ENCODE assay signal across 8 mouse cellular contexts in the genomic region with DNA sequence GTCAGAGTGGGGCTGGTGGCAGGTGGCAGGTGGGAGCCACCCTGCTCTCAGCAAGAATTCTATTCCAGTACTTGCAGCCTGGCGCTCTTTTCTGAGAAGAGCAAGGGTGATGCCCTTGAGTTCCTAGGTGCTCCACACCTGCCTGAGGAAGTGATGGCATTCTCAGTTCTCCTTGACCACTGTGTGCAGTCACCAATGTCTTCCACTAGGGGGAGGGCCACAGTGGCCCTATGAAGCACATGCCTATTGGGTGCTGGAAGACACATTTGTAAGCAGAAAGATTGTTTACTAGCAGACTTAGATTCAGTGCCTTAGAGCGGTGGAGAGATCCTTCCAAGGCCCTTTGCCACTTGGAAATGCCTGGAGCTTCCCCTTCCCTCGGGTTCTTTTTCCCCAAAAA. TPM values are rescaled to one million over a fixed set of nuclear protein-coding genes. Genes with fewer than 3 reads are reported as not detected.
DNase-seq lines count a peak whose midpoint lies in the region; ATAC-seq and TF ChIP-seq lines count a peak whose summit lies in the region.

No protein-coding gene starts in this region.

- H3K4me1 ChIP-seq in kidney, postnatal 0 days (replicated peaks; ENCODE audit: insufficient read depth, low read length), result no peaks in the 10 kb centered on the region
- H3K4me1 ChIP-seq in kidney, embryonic 16.5 days (ENCODE audit: insufficient read depth, low read length), result no peaks in the 10 kb centered on the region
- peaks cover 31 to 36% of the 10 kb centered on the region in 2 experiments for H3K4me1 ChIP-seq in MEL (ENCODE audit: control insufficient read depth in 1 of 2, insufficient read depth in 2 of 2, low read length in 2 of 2)
- no peaks in the 10 kb centered on the region for H3K4me1 ChIP-seq in embryonic facial prominence, embryonic 10.5 days
- H3K4me1 ChIP-seq in forebrain, embryonic 11.5 days (replicated peaks; ENCODE audit: control insufficient read depth, insufficient read depth, low read length), result no peaks in the 10 kb centered on the region

- peak; percentile 17 for DNase-seq in kidney, postnatal 0 days (ENCODE audit: low spot score)
- peak; percentile 58 for DNase-seq in MEL (ENCODE audit: low read depth, low spot score)
- peak; percentile 14 for DNase-seq in embryonic facial prominence, embryonic 10.5 days (ENCODE audit: low spot score)
- no peak for DNase-seq in forebrain, embryonic 11.5 days (ENCODE audit: low spot score)
- DNase-seq in cerebellum, adult 11-12 months, result no peak
- no peak for DNase-seq in urinary bladder, adult 18-20 months (ENCODE audit: low spot score in 2 of 2)

- ATAC-seq in kidney, postnatal 0 days (replicated peaks; ENCODE audit: low FRiP score, low read depth), result no peak
- no peak for ATAC-seq in kidney, embryonic 16.5 days (ENCODE audit: low FRiP score, low TSS enrichment)
- ATAC-seq in neutrophil, adult 5-6 weeks (ENCODE audit: extremely low read depth, insufficient number of reproducible peaks, low FRiP score, poor library complexity, severe bottlenecking), result peak; percentile 82
- no peak for ATAC-seq in forebrain, embryonic 11.5 days (replicated peaks; ENCODE audit: low FRiP score)

- no peak for TF ChIP-seq POLR2A in MEL (IDR thresholded peaks at IDR 0.05; ENCODE audit: control insufficient read depth in 1 of 2, insufficient read depth in 1 of 2, low read depth in 1 of 2, low read length in 2 of 2, poor library complexity in 1 of 2)

- TF ChIP-seq EP300 in MEL (IDR thresholded peaks at IDR 0.05; ENCODE audit: low read depth in 1 of 2, low read length in 2 of 2), result no peak

- no peak overlapping the region for H3K27ac ChIP-seq in kidney, postnatal 0 days
- no peak overlapping the region for H3K27ac ChIP-seq in kidney, embryonic 16.5 days (ENCODE audit: low read length)
- H3K27ac ChIP-seq in MEL (ENCODE audit: control insufficient read depth, low read depth, low read length), result no peak overlapping the region
- H3K27ac ChIP-seq in embryonic facial prominence, embryonic 10.5 days (replicated peaks), result no peak overlapping the region
- no peak overlapping the region for H3K27ac ChIP-seq in forebrain, embryonic 11.5 days (ENCODE audit: low read depth, low read length)

- H3K27me3 ChIP-seq in kidney, postnatal 0 days (ENCODE audit: insufficient read depth, low read length), result no peaks in the 10 kb centered on the region
- H3K27me3 ChIP-seq in kidney, embryonic 16.5 days (ENCODE audit: insufficient read depth, low read length), result no peaks in the 10 kb centered on the region
- H3K27me3 ChIP-seq in MEL (ENCODE audit: control insufficient read depth in 1 of 2, insufficient read depth in 2 of 2, low read length in 2 of 2), result no peaks in the 10 kb centered on the region
- H3K27me3 ChIP-seq in embryonic facial prominence, embryonic 10.5 days (replicated peaks; ENCODE audit: low read depth, poor library complexity, severe bottlenecking), result no peaks in the 10 kb centered on the region
- no peaks in the 10 kb centered on the region for H3K27me3 ChIP-seq in forebrain, embryonic 11.5 days (ENCODE audit: control insufficient read depth, insufficient read depth, low read length)

- peaks cover 1% of the 10 kb centered on the region for H3K79me2 ChIP-seq in MEL (ENCODE audit: control insufficient read depth, insufficient read depth, low read length, poor library complexity)

- H3K4me2 ChIP-seq in kidney, postnatal 0 days (ENCODE audit: low read length), result no peak overlapping the region
- no peak overlapping the region for H3K4me2 ChIP-seq in kidney, embryonic 16.5 days (replicated peaks; ENCODE audit: low read depth, low read length)
- H3K4me2 ChIP-seq in forebrain, embryonic 11.5 days (ENCODE audit: low read depth, low read length, severe bottlenecking), result no peak overlapping the region

- 92% methylated on average over 3 of the region's 3 CpGs for WGBS in kidney, postnatal 0 days
- 90% methylated on average over 3 of the region's 3 CpGs for WGBS in kidney, embryonic 16.5 days
- WGBS in embryonic facial prominence, embryonic 10.5 days, result 89% methylated on average over 3 of the region's 3 CpGs
- WGBS in forebrain, embryonic 11.5 days, result 94% methylated on average over 3 of the region's 3 CpGs

- H3K36me3 ChIP-seq in kidney, postnatal 0 days (ENCODE audit: insufficient read depth, low read length), result peaks cover 74% of the 10 kb centered on the region
- H3K36me3 ChIP-seq in kidney, embryonic 16.5 days (ENCODE audit: insufficient read depth, low read length), result peaks cover 86% of the 10 kb centered on the region
- peaks cover 22 to 52% of the 10 kb centered on the region in 2 experiments for H3K36me3 ChIP-seq in MEL (ENCODE audit: control insufficient read depth in 1 of 2, insufficient read depth in 2 of 2, low read length in 2 of 2)
- H3K36me3 ChIP-seq in embryonic facial prominence, embryonic 10.5 days (replicated peaks), result peaks cover 97% of the 10 kb centered on the region
- H3K36me3 ChIP-seq in forebrain, embryonic 11.5 days (ENCODE audit: control insufficient read depth, insufficient read depth, low read length), result peaks cover 17% of the 10 kb centered on the region; the same call in 1 of the 2 replicates

- TF ChIP-seq CTCF in kidney, postnatal 0 days (IDR thresholded peaks at IDR 0.05; ENCODE audit: low read depth), result peak; percentile 70
- peak; percentile 63 to 91 (median 72) for TF ChIP-seq CTCF in MEL (IDR thresholded peaks at IDR 0.05 in 2 of 3, conservative IDR thresholded peaks at IDR 0.05 in 1 of 3; ENCODE audit: control insufficient read depth in 1 of 3, insufficient read depth in 1 of 3, low read depth in 2 of 3, low read length in 3 of 3, poor library complexity in 1 of 3, severe bottlenecking in 1 of 3)

- H3K9me3 ChIP-seq in kidney, postnatal 0 days (replicated peaks; ENCODE audit: low read length), result no peaks in the 10 kb centered on the region
- no peaks in the 10 kb centered on the region for H3K9me3 ChIP-seq in kidney, embryonic 16.5 days (ENCODE audit: low read length)
- no peaks in the 10 kb centered on the region for H3K9me3 ChIP-seq in MEL (replicated peaks; ENCODE audit: insufficient read depth, low read length)
- H3K9me3 ChIP-seq in embryonic facial prominence, embryonic 10.5 days, result no peaks in the 10 kb centered on the region
- no peaks in the 10 kb centered on the region for H3K9me3 ChIP-seq in forebrain, embryonic 11.5 days (ENCODE audit: control insufficient read depth, low read length)

- peak; percentile 39 for TF ChIP-seq RAD21 in MEL (IDR thresholded peaks at IDR 0.05; ENCODE audit: low read depth, low read length)

- H3K9ac ChIP-seq in kidney, postnatal 0 days (ENCODE audit: low read depth, low read length), result no peak overlapping the region
- no peak overlapping the region for H3K9ac ChIP-seq in kidney, embryonic 16.5 days (replicated peaks; ENCODE audit: low read length)
- H3K9ac ChIP-seq in MEL (ENCODE audit: control insufficient read depth, low read depth, low read length, poor library complexity, severe bottlenecking), result no peak overlapping the region
- no peak overlapping the region for H3K9ac ChIP-seq in forebrain, embryonic 11.5 days (ENCODE audit: low read length)

- no peak overlapping the region for H3K4me3 ChIP-seq in kidney, postnatal 0 days (replicated peaks; ENCODE audit: low read depth, low read length)
- no peak overlapping the region for H3K4me3 ChIP-seq in kidney, embryonic 16.5 days (ENCODE audit: low read length)
- no peak overlapping the region for H3K4me3 ChIP-seq in MEL (ENCODE audit: control insufficient read depth in 1 of 2, insufficient read depth in 1 of 2, low read depth in 2 of 2, low read length in 2 of 2)
- no peak overlapping the region for H3K4me3 ChIP-seq in embryonic facial prominence, embryonic 10.5 days
- no peak overlapping the region for H3K4me3 ChIP-seq in forebrain, embryonic 11.5 days (ENCODE audit: low read depth, low read length)

TF ChIP-seq in MEL, 35 proteins besides CTCF, POLR2A, EP300 and RAD21:
- TF ChIP-seq SMC3 (IDR thresholded peaks at IDR 0.05; ENCODE audit: low read depth, low read length), result peak; percentile 54
- TF ChIP-seq BHLHE40 (IDR thresholded peaks at IDR 0.05; ENCODE audit: borderline replicate concordance, low read depth, low read length), result no peak
- no peak for TF ChIP-seq USF1 (IDR thresholded peaks at IDR 0.05; ENCODE audit: low read depth, low read length)
- no peak for TF ChIP-seq E2F4 (IDR thresholded peaks at IDR 0.05; ENCODE audit: borderline replicate concordance, low read depth, low read length)
- TF ChIP-seq MYC (IDR thresholded peaks at IDR 0.05; ENCODE audit: low read depth, low read length), result peak; percentile 62; the same call in 1 of the 2 replicates

RNA-seq across cellular contexts. Expression of a gene that starts 10.6 kb away (rescaled TPM):
- polyA plus RNA-seq in kidney, postnatal 0 days (2015; fragmentation: Nextera tagmentation; extraction: Ambion mirVana), result 20.8 and 21.9 TPM in 2 replicates
- polyA plus RNA-seq in kidney, embryonic 16.5 days (2015; fragmentation: Nextera tagmentation; extraction: Ambion mirVana), result 29.7 and 31.6 TPM in 2 replicates
- 25.7 and 34.0 TPM in 2 replicates for total RNA-seq in MEL (2012; rRNA removed)
- 10 to 100 TPM in 1 of 2 experiments, not detected in 1; 33.8 TPM for polyA plus RNA-seq in MEL (2012; ENCODE audit: insufficient read depth in 1 of 2, insufficient read length in 2 of 2, low read depth in 1 of 2, low replicate concordance in 2 of 2, missing spikeins in 1 of 2)
- 36.6 and 41.3 TPM in 2 replicates for polyA plus RNA-seq in embryonic facial prominence, embryonic 10.5 days (2016; fragmentation: Nextera tagmentation; extraction: Ambion mirVana)
- total RNA-seq in neutrophil, adult 5-6 weeks (2017), result 115 and 117 TPM in 2 replicates
- polyA plus RNA-seq in forebrain, embryonic 11.5 days (2014; fragmentation: Nextera tagmentation; extraction: Ambion mirVana), result 37.8 and 40.6 TPM in 2 replicates

RNA-seq across cellular contexts. Expression of a gene that starts 37.2 kb away (rescaled TPM):
- polyA plus RNA-seq in kidney, postnatal 0 days (2015; fragmentation: Nextera tagmentation; extraction: Ambion mirVana), result 0.57 and 0.68 TPM in 2 replicates
- polyA plus RNA-seq in kidney, embryonic 16.5 days (2015; fragmentation: Nextera tagmentation; extraction: Ambion mirVana), result 1.3 and 2.0 TPM in 2 replicates
- total RNA-seq in MEL (2012; rRNA removed), result 2.5 and 4.3 TPM in 2 replicates
- 1 to 10 TPM in 1 of 2 experiments, not detected in 1; 4.1 TPM for polyA plus RNA-seq in MEL (2012; ENCODE audit: insufficient read depth in 1 of 2, insufficient read length in 2 of 2, low read depth in 1 of 2, low replicate concordance in 2 of 2, missing spikeins in 1 of 2)
- 4.8 and 5.6 TPM in 2 replicates for polyA plus RNA-seq in embryonic facial prominence, embryonic 10.5 days (2016; fragmentation: Nextera tagmentation; extraction: Ambion mirVana)
- total RNA-seq in neutrophil, adult 5-6 weeks (2017), result 6.3 and 8.0 TPM in 2 replicates
- 2.3 and 2.7 TPM in 2 replicates for polyA plus RNA-seq in forebrain, embryonic 11.5 days (2014; fragmentation: Nextera tagmentation; extraction: Ambion mirVana)

Comparison
In these comparisons a context has a peak if more than half of its experiments do, and no peak if none do; other contexts are left out.
1. DNase-seq: peak in kidney, postnatal 0 days (single experiment), MEL (single experiment) and embryonic facial prominence, embryonic 10.5 days (single experiment); none in forebrain, embryonic 11.5 days (single experiment), cerebellum, adult 11-12 months (single experiment) and urinary bladder, adult 18-20 months (0 of 2).